Mouse (Mus musculus): Measurements from ENCODE around the gene Prrt4. TPM values are rescaled to one million over a fixed set of nuclear protein-coding genes. Genes with fewer than 3 reads are reported as not detected.
A peak's percentile ranks its signal among the peaks of the same experiment; 100 is the strongest.

Prrt4 gene
- polyA plus RNA-seq, 1 experiment from 2014 or later = 11.1 TPM

- H3K36me3 ChIP-seq (ENCODE audit: control insufficient read depth, insufficient read depth, low read length) = peaks cover under 1% of the 10 kb centered on the region
- no peaks in the 10 kb centered on the region for H3K9me3 ChIP-seq (ENCODE audit: control insufficient read depth, low read length)
- 0 out of 2 replicates have a peak, but pooled peaks cover 2% of the 10 kb centered on the region for H3K27me3 ChIP-seq (replicated peaks; ENCODE audit: control insufficient read depth, insufficient read depth, low read length)
- H3K27ac ChIP-seq (ENCODE audit: low read depth, low read length) = peak overlapping the region; percentile 77
- peak overlapping the region; percentile 76 for H3K9ac ChIP-seq (ENCODE audit: low read depth, low read length)
- WGBS = 33% methylated on average over 7 of the region's 7 CpGs
- H3K4me3 ChIP-seq (ENCODE audit: low read length) = peak overlapping the region; percentile 60
- ATAC-seq = no peak
- peak overlapping the region; percentile 80 for H3K4me2 ChIP-seq (ENCODE audit: low read length)
- H3K4me1 ChIP-seq (ENCODE audit: control insufficient read depth, insufficient read depth, low read depth, low read length) = peaks cover 31% of the 10 kb centered on the region
Observed at GRCm38 (mm10) chr6:29211146-29211545, 31.8 kb upstream of the Prrt4 start.

GRCm38 (mm10) chr6:29210231-29210936 is 31.0 kb upstream of the Prrt4 start:
- no peak overlapping the region for H3K27ac ChIP-seq (ENCODE audit: low read depth, low read length)
- no peaks in the 10 kb centered on the region for H3K9me3 ChIP-seq (ENCODE audit: control insufficient read depth, low read length)
- WGBS = 78% methylated on average over 9 of the region's 9 CpGs
- no peak for ATAC-seq
- H3K4me2 ChIP-seq (ENCODE audit: low read length) = peak overlapping the region; percentile 80
- 0 out of 2 replicates have a peak, but pooled peaks cover 2% of the 10 kb centered on the region for H3K27me3 ChIP-seq (replicated peaks; ENCODE audit: control insufficient read depth, insufficient read depth, low read length)
- peaks cover 5% of the 10 kb centered on the region for H3K36me3 ChIP-seq (ENCODE audit: control insufficient read depth, insufficient read depth, low read length)
- no peak overlapping the region for H3K9ac ChIP-seq (ENCODE audit: low read depth, low read length)
- no peak overlapping the region; the same call in 1 of the 2 replicates for H3K4me3 ChIP-seq (ENCODE audit: low read length)
- H3K4me1 ChIP-seq (ENCODE audit: control insufficient read depth, insufficient read depth, low read depth, low read length) = peaks cover 29% of the 10 kb centered on the region

- Histone ChIP-seq H3K4me1 (ENCODE audit: control insufficient read depth, insufficient read depth, low read depth, low read length) (peaks cover 19% of the 10 kb centered on the region), H3K4me2 (ENCODE audit: low read length) (no peak overlapping the region), H3K9ac (ENCODE audit: low read depth, low read length) (no peak overlapping the region), H3K9me3 (ENCODE audit: control insufficient read depth, low read length) (no peaks in the 10 kb centered on the region), H3K27ac (ENCODE audit: low read depth, low read length) (no peak overlapping the region), H3K36me3 (ENCODE audit: control insufficient read depth, insufficient read depth, low read length) (peaks cover 11% of the 10 kb centered on the region), H3K27me3 (replicated peaks; ENCODE audit: control insufficient read depth, insufficient read depth, low read length) (no peaks in the 10 kb centered on the region), H3K4me3 (ENCODE audit: low read length) (no peak overlapping the region)
- 86% methylated on average over 5 of the region's 5 CpGs for WGBS
- ATAC-seq = no peak
Observed at GRCm38 (mm10) chr6:29208178-29208577, 28.8 kb upstream of the Prrt4 start.

- 79% methylated on average over 5 of the region's 5 CpGs for WGBS
- no peak overlapping the region for H3K9ac ChIP-seq (ENCODE audit: low read depth, low read length)
- no peak overlapping the region for H3K4me3 ChIP-seq (ENCODE audit: low read length)
- no peak overlapping the region for H3K27ac ChIP-seq (ENCODE audit: low read depth, low read length)
- H3K9me3 ChIP-seq (ENCODE audit: control insufficient read depth, low read length) = no peaks in the 10 kb centered on the region
- no peaks in the 10 kb centered on the region for H3K27me3 ChIP-seq (replicated peaks; ENCODE audit: control insufficient read depth, insufficient read depth, low read length)
- H3K36me3 ChIP-seq (ENCODE audit: control insufficient read depth, insufficient read depth, low read length) = peaks cover 16% of the 10 kb centered on the region
- H3K4me2 ChIP-seq (ENCODE audit: low read length) = no peak overlapping the region
- peaks cover 13% of the 10 kb centered on the region for H3K4me1 ChIP-seq (ENCODE audit: control insufficient read depth, insufficient read depth, low read depth, low read length)
- ATAC-seq = no peak
Observed at GRCm38 (mm10) chr6:29207017-29207416, 27.6 kb upstream of the Prrt4 start.

- Histone ChIP-seq H3K4me1 (ENCODE audit: control insufficient read depth, insufficient read depth, low read depth, low read length) (peaks cover 7% of the 10 kb centered on the region), H3K9ac (ENCODE audit: low read depth, low read length) (no peak overlapping the region), H3K9me3 (ENCODE audit: control insufficient read depth, low read length) (no peaks in the 10 kb centered on the region), H3K4me3 (ENCODE audit: low read length) (no peak overlapping the region), H3K4me2 (ENCODE audit: low read length) (no peak overlapping the region), H3K27me3 (replicated peaks; ENCODE audit: control insufficient read depth, insufficient read depth, low read length) (no peaks in the 10 kb centered on the region), H3K27ac (ENCODE audit: low read depth, low read length) (no peak overlapping the region), H3K36me3 (ENCODE audit: control insufficient read depth, insufficient read depth, low read length) (peaks cover 20% of the 10 kb centered on the region)
- 95% methylated on average over 10 of the region's 10 CpGs for WGBS
- ATAC-seq = no peak
Observed at GRCm38 (mm10) chr6:29206006-29206405, 26.6 kb upstream of the Prrt4 start.

- Histone ChIP-seq H3K4me1 (ENCODE audit: control insufficient read depth, insufficient read depth, low read depth, low read length) (no peaks in the 10 kb centered on the region; the same call in 1 of the 2 replicates), H3K4me2 (ENCODE audit: low read length) (no peak overlapping the region), H3K4me3 (ENCODE audit: low read length) (no peak overlapping the region), H3K27me3 (replicated peaks; ENCODE audit: control insufficient read depth, insufficient read depth, low read length) (no peaks in the 10 kb centered on the region), H3K9ac (ENCODE audit: low read depth, low read length) (no peak overlapping the region), H3K9me3 (ENCODE audit: control insufficient read depth, low read length) (no peaks in the 10 kb centered on the region), H3K27ac (ENCODE audit: low read depth, low read length) (no peak overlapping the region), H3K36me3 (ENCODE audit: control insufficient read depth, insufficient read depth, low read length) (peaks cover 20% of the 10 kb centered on the region)
- peak; percentile 35 for ATAC-seq
- 55% methylated on average over 15 of the region's 15 CpGs for WGBS
Observed at GRCm38 (mm10) chr6:29204932-29205614, 25.7 kb upstream of the Prrt4 start.

GRCm38 (mm10) chr6:29203861-29204585 is 24.6 kb upstream of the Prrt4 start:
- no peak for ATAC-seq
- Histone ChIP-seq H3K4me3 (ENCODE audit: low read length) (no peak overlapping the region), H3K9ac (ENCODE audit: low read depth, low read length) (no peak overlapping the region), H3K27me3 (replicated peaks; ENCODE audit: control insufficient read depth, insufficient read depth, low read length) (no peaks in the 10 kb centered on the region), H3K36me3 (ENCODE audit: control insufficient read depth, insufficient read depth, low read length) (peaks cover 20% of the 10 kb centered on the region), H3K9me3 (ENCODE audit: control insufficient read depth, low read length) (no peaks in the 10 kb centered on the region), H3K27ac (ENCODE audit: low read depth, low read length) (no peak overlapping the region), H3K4me2 (ENCODE audit: low read length) (no peak overlapping the region), H3K4me1 (ENCODE audit: control insufficient read depth, insufficient read depth, low read depth, low read length) (peaks cover 2% of the 10 kb centered on the region)
- WGBS = 84% methylated on average over 6 of the region's 6 CpGs

GRCm38 (mm10) chr6:29203096-29203495 is 23.7 kb upstream of the Prrt4 start:
- Histone ChIP-seq H3K9me3 (ENCODE audit: control insufficient read depth, low read length) (no peaks in the 10 kb centered on the region), H3K27me3 (replicated peaks; ENCODE audit: control insufficient read depth, insufficient read depth, low read length) (no peaks in the 10 kb centered on the region), H3K36me3 (ENCODE audit: control insufficient read depth, insufficient read depth, low read length) (peaks cover 20% of the 10 kb centered on the region), H3K4me3 (ENCODE audit: low read length) (no peak overlapping the region), H3K9ac (ENCODE audit: low read depth, low read length) (no peak overlapping the region), H3K4me2 (ENCODE audit: low read length) (no peak overlapping the region), H3K4me1 (ENCODE audit: control insufficient read depth, insufficient read depth, low read depth, low read length) (peaks cover 9% of the 10 kb centered on the region), H3K27ac (ENCODE audit: low read depth, low read length) (no peak overlapping the region)
- whole genome bisulfite sequencing = 92% methylated on average over 13 of the region's 13 CpGs
- ATAC-seq = no peak

GRCm38 (mm10) chr6:29201988-29202387 is 22.6 kb upstream of the Prrt4 start:
- H3K4me1 ChIP-seq (ENCODE audit: control insufficient read depth, insufficient read depth, low read depth, low read length) = peaks cover 12% of the 10 kb centered on the region
- H3K4me2 ChIP-seq (ENCODE audit: low read length) = no peak overlapping the region
- ATAC-seq = no peak
- H3K36me3 ChIP-seq (ENCODE audit: control insufficient read depth, insufficient read depth, low read length) = peaks cover 20% of the 10 kb centered on the region
- H3K27me3 ChIP-seq (replicated peaks; ENCODE audit: control insufficient read depth, insufficient read depth, low read length) = no peaks in the 10 kb centered on the region
- H3K9ac ChIP-seq (ENCODE audit: low read depth, low read length) = no peak overlapping the region
- H3K27ac ChIP-seq (ENCODE audit: low read depth, low read length) = no peak overlapping the region
- H3K4me3 ChIP-seq (ENCODE audit: low read length) = no peak overlapping the region
- H3K9me3 ChIP-seq (ENCODE audit: control insufficient read depth, low read length) = no peaks in the 10 kb centered on the region
- WGBS = 91% methylated on average over 8 of the region's 8 CpGs

Data from hindbrain, embryonic 16.5 days (tissue).